Mouse (Mus musculus): ENCODE results near the gene Dynlrb1.

The Dynlrb1 gene

DNA sequence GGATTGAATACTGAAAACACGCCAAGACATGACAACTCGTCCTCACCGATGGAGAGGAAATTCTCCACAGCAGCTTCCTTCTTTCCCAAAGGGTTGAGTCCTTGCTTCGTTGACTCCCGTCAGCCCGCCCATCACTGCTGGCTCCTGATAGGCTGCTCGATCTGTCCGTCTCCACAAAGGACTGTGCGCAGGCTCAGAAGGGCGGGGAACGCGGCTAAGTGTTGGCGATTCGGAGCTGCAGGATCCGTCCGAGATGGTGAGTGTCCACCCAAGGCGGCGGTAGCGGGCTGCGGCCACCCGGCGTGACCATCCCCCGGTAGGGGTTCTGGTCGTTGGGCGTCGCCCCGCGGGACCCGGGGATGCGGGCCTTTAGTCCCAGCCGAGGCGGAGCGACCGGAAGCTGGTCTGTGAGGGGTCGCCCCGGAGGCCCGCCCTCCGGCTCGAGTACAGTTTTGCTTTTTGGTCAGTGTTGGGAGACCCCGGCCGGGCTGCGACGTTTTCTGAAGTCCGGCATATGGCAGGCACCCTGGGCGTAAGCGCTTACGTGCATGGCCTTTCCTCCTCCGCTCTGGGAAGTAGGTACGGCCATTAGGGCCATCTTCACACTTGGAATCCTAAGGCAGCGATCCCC is at the start of gene Dynlrb1:
TSS of gene Dynlrb1 (plus strand) at position 172 of the 631 bp plus-strand sequence.
- DNase-seq: peak; percentile 95 to 99

DNA sequence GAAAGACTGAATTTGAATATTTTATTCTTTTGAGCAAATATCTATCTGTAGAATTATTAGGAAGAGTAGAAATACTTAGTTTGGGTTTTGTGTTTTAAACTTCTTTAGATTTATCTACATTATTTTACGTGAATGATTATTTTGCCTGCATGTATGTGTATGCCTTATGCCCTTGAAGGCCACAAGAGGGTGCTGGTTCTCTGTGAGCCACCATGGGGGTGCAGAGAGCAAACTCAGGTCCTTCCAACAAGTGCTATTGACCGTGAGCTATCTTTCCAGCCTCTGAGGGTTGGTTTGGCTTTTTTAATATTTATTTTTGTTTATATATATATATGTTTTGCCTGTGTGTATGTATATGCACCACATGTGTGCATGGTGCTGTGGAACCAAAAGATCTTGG is 28.9 kb upstream of the Dynlrb1 start:
- peak in 1 of 2 experiments; percentile 8 for DNase-seq

DNA sequence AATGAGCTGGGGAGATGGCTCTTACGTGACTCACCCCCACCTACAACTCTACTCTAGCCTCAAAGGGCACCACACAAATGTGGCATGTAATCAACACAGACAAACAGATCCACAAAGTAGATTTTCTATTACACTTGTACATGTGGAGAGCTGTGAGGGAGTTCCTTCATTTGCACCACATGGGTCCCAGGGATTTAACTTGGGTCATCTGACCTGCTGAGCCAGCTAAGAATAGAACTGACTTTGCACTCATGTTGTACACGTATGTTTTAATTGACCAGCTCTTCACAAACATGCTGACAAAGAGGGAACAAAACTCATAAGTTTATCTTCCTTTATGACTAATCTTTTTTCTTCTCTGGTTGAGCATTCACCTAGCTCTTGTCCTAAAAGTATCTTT is 13.2 kb upstream of the Dynlrb1 start:
- DNase-seq: no peak

DNA sequence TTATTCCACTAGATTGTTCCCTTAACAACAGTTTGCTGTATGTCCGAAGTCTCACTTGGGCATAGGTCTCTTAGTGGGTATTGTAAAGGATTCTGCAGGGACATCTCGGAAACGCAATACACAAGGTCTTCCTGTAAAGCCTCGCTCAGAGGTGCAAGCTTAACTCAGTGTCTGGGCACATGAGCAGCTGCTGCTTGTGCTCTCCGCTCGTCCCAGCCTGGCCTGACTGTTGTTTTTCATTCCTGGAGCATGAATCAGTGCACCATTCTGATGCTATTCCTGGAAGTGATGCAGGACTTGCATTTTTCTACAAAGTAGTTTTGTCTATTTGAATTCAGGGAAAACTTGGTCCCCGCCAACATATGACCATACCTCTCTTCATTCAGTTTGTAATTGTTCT is 11.6 kb upstream of the Dynlrb1 start:
- DNase-seq: no peak

DNA sequence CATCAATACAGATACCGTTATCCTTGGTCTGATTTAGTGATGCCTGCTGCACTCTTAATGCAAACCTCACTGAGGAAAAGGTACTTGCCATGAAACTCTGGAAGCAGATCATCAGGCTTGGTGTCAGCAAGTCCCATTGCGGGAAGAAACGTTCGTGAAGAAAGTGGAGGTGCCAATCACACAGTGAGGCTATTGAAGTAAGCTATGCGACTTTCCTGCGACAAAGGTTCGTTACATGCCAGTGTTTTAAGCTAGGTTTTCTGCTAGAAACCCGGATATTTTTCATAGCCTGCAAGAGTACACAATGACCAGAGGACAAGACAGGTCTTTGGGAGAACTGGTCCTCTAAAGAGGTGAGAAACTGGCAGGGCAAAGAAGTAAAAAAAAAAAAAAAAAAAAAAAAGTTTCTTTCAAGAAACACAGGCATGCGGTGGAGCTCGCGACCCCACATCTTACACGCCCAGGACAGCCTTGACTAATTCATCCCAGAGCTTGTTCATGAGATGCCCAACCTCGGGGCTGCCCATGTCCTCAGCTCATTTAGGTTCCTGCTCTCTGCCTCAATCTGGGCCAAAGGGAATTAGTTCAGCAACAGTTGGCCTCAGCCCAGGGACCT is 479 bp upstream of the Dynlrb1 start:
- DNase-seq: no peak

DNA sequence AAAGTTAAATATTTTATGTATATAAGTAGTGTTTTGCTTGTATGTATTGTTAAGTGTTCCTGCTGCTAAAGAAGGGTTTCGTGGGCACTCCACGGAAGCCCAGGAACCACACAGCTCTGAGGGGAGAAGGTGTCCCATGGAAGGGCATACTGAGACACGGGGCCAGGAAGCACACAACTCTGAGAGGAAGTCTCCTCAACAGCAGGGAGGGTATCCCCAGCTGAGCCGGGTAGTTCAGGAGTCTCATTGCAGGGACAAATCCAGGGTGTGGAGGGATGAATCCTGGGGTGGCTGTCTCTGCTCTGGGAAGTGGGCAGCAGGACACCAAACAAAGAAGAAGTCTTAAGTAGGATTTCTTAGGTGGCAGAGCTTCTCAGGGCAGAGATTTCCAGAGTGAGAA is 943 bp downstream of the Dynlrb1 start:
- DNase-seq: peak in 1 of 2 experiments; percentile 16

DNA sequence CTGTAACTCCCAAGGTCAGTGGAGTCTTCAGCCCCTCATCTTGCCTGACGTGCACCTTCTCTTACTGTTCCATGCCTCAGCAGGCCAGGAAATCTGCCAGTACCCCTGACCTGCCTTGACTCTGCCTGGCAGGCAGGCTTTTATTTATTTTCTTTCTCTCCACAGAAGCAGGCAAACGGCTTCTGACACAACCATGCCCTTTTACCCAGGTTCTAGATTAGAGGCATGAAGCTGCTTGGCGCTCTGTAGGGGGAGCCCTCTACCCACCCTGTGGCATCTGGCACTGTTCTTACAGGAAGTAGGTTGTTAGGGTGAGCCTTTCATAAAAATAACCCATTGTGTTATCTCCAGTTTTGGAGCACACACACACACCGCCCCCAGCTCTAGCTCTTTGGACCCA is 4.6 kb downstream of the Dynlrb1 start:
- DNase-seq: peak; percentile 37 to 55

DNA sequence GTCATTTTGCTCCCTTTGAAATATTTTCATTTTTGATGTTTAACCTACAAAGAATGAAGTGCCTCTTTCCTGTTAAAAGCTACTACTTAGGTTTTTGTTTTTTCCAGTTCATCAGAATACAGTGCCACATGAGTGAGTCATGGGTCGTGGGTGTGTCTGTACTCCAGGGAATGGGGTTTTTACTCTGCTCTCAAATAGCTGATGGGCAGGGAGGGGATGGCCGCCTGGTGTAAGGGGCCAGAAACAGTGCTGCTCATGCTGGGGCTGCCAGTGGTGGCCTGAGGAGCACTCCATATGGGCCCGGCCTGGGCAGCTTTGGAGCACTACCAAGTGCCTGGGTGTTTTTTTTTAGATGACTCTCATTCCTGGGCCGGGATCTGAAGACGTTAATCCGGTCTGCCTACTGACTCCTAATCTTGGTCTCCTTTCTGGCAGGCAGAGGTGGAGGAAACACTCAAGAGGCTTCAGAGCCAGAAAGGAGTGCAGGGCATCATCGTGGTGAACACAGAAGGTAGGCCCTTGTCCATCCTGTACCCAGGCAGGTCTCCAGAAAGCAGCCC is 6.0 kb downstream of the Dynlrb1 start:
- no peak for DNase-seq

DNA sequence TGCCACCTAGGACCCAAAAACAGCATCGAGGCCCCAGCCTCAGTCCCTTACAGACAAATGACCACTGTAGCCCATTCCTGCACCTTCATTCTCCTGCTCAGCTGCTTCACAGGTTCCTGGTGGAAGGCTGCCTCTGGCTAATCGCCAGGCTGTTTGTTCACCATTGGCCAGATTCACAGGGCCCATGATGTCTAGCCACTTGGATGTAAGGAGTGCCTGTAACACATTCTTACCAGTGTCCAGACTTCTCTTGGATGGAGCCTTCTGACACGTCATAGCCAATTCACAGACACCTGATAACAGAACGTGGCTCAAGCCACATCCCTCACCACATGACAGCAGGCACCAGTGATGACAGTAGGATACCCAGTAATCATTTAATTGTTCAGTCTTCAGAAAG is 9.9 kb downstream of the Dynlrb1 start:
- no peak for DNase-seq

DNA sequence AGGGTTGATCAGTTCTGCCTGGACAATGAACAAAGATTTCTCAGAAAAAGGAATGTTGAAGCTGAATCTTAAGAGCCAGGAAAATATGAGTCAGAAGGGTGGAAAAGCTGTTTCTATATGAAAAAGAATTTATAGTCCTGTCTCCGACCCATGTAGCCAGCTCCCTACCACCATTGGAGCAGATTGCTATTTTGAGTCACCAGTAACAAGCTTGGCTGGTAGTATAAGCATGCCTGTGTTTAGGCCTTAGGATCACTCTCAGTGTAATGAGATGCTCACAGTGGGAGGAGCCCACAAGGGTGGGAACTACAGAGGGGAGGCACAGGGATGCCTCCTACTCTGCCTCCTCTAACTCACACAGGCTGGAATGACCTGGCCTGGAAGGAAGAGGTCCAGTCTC is 11.9 kb downstream of the Dynlrb1 start:
- DNase-seq: no peak

DNA sequence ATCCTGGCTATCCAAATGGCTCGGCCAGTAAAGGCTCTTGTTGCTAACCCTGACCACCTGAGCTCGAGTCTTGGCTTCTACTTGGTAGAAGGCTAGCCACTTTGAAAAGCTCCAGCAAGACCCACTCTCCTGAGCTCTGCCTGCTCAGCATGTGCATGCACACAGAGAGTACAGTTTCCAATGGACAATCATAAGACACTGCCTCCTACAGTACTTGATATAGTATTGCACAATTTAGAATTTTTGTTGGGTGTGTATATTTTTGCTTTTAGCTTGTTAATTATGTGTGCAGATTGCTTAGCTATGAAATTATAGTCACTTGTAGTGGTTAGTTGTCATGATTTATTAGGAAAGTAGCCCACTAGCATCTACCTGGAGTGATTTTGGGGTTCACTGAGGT is 12.4 kb downstream of the Dynlrb1 start:
- DNase-seq: no peak

DNA sequence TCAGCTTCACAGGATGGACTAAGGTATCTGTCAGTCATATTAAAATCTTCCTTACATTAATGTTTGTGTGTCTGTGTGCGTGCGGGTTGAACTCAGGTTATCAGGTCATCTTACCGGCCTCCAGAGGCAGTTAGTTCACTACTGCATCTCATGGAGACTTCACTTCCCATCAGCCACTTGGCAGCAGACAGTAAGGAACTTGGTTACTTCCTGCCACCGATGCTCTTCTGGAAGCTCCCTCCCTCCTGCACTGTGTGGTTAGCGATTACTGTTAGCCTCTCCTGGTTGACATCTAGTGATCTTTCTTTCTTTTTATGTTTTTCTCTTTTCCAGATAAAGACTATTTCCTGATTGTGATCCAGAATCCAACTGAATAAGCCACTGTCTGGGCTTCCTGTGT is 13.3 kb downstream of the Dynlrb1 start:
- DNase-seq: no peak

DNA sequence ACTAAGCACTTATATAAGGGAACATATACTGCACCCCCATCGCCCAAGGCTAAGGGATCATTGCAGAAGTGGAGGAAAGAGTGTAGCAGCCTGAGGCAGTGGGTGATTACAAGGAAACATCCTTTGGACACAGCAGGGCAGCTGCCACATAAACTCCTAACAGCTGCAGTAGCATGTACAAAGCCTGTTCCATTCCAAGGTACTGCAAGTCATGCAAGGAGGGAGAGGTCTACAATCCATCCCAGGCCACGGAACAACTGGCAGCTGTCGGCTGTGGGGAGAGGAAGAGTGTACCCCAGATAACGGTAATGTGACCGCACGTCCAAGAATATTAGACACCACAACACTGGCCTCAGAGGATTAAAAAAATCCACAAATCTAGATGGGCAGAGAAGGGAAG is 29.2 kb downstream of the Dynlrb1 start:
- DNase-seq: no peak

DNA sequence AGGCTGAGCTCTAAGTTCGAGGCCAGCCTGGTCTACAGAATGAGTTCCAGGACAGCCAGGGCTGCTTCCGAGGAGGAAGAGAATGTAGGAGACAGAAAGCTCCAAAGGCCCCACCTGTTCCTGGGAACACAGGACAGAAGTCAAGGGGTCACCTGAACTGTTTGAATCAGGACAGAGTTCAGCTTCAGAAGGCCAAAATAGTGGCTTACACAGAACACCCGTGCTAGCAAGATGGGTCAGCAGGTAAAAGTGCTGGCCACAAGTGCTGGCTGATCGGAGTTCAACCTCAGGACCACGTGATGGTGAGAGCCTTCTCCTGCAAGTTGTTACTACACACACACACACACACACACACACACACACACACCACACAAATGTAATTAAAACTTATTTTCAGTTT is 30.6 kb downstream of the Dynlrb1 start:
- no peak for DNase-seq

DNA sequence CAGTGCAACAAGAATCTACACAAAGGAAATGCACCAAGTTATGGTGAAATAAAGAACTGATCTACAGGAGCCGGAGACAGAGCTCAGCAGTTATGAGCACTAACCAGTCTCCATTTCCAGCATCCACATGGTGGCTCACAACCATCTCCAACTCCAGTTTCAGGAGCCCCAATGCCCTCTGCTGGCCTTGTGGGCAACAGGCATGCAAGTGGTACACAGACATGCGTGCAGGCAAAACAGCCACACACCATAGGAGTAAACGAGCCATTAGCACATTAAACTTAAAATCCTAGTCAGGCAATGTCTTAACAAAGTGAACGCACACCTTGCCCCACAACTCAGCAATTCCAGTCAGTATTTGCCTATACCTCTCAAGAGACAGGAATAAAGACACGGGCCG is 35.6 kb downstream of the Dynlrb1 start:
- DNase-seq: peak; percentile 31 to 38

DNA sequence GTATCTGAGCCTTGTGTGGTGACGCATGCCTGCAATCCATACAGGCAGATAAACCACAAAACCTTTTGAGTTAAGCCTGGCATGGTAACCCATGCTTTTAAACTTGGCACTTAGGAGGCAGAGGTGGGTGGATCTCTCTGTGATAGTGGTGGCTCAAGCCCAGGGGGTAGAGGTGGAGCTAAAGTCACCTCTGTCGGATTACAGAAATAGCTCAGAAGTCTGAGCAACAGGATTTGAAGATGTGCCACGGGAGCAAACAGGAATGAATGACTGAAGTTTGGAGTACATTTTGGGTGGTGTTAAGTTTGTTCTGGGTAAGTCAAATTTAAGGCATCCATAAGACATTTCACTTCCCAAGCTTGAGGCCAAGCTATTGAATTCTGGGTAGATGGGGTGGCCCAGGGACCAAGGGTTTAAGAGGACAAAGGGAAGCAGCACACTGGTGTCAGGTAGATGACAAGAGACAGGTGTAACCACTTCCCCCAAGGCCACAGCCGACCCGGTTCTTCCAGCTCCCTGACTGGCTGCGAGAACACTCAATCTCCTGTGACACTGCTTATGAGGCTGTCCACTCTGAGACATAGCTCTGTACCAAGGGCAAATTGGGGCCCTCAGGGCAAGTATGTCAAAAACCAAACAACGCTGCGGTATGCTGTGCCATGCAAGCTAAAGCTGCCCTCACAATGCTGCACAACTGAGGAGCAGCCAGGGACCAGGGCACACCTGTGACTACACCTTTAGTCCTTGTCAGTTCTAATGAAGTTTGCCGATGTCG is 36.2 kb downstream of the Dynlrb1 start:
- no peak for DNase-seq

DNA sequence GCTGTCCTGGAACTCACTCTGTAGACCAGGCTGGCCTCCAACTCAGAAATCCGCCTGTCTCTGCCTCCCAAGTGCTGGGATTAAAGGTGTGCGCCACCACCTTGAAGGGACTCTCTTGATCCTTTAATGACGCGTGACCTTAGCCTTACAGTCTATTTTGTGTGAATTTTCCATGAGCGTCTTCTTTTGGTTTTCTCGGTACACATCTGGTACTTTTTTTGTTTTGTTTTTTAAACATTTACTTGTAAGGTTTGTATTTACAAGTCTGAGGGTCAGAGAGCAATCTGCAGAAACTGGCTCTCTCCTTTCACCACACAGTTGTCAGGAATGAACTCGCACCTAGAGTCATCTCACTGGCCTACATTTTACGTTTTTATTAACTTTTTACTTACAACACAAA is 37.3 kb downstream of the Dynlrb1 start:
- DNase-seq: no peak

DNA sequence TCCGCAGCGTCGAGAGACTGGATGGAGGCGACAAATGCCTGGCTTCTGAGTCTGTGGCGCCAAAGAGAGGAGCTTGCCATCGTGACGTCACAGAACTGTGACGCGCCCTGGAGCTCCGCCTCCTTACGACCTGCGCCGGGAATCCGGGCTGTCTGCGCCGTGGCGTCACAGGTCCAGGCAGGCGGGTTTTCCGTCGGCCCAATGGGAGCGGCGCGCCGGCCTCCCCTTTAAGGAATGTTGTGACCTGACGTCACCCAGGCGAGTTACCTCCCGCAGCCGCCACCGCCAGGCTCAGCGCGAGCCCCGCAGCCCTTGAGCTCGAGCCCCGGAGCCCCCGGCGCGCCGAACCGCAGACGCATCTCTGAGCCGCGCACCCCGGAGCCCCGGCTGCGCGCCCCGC is 39.9 kb downstream of the Dynlrb1 start, which contains the start of gene Map1lc3a:
TSS of gene Map1lc3a (plus strand) at position 103 of the 400 bp plus-strand sequence.
- DNase-seq: peak; percentile 94

DNA sequence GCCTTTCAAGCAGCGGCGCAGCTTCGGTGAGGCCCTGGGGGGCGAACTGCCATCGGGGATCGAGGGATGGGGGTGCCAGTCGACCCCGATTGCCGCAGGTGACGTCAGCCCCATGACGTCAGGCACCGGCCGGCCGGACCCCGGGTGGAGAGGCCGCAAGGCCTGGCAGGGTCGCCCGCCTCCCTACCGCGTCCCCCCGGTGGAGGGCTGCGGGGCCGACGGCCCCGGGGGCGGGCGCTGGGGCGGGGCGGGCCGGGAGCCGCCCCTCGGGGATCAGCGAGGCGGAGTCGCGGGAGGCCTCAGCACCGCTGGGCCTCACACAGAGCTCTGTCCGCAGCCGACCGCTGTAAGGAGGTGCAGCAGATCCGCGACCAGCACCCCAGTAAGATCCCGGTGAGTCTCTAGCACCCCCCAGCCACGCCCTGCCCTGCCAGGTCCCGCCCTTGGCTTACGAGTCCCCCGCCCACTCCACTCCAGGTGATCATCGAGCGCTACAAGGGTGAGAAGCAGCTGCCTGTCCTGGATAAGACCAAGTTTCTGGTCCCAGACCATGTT is 40.4 kb downstream of the Dynlrb1 start:
- DNase-seq: peak; percentile 63 to 74

DNA sequence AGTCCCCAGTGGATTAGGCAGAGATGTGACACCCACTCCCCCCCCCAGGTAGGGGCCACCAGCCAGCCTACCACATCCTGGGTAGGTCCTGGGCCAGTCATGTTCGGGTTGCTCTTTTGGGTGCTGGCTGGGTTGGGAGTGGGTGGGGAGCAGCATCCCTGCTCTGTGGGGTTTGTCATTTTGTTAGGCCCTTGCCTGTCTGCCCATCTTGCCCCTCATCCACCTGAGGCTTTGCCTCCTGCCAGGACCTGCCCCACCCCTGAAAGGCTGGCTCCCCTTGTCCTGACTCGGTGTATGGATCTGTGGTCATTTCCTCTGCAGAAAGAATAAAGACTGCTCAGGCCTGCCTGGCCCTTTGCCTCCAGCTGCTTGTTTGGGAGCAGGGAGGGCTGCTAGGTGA is 41.4 kb downstream of the Dynlrb1 start:
- peak in 1 of 2 experiments; percentile 13 for DNase-seq

DNA sequence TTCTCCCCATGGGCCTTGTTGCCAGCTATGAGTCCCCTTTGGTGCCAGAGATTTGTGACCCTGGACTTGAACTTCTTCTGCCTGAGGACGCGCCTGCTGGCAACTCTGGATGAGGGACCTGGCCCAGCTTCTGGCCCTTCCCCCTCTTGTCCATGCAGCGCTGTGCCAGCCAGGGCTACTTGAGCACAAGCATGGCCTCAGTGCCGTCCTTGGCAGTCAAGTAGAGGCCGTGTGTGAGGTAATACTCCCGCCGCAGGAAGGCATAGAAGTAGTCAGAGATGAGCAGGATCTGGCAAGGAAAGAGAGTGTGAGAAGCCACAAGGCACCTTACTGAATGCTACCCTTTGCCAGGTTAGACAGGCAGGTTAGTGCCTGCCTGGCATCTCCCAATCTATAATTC is 42.0 kb downstream of the Dynlrb1 start:
- DNase-seq: no peak

DNA sequence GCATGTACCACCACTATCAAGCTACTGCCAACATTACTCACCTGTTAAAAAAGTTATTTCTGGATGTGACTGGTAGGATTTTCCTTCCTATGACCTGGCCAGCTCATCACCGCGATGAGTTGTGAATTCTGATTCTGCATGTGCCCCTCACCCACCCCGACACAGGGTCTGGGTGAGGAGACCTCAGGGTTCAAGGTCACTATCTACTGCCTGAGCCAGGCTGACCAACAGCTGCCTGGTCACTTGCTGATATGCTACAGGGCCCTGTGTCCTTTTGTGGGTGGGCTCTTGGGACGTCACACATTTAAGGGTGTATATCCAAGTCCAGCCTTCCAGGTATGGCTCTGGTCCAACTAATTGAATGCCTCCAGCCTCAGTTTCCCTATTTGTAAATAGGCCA is 42.8 kb downstream of the Dynlrb1 start:
- DNase-seq: no peak

DNA sequence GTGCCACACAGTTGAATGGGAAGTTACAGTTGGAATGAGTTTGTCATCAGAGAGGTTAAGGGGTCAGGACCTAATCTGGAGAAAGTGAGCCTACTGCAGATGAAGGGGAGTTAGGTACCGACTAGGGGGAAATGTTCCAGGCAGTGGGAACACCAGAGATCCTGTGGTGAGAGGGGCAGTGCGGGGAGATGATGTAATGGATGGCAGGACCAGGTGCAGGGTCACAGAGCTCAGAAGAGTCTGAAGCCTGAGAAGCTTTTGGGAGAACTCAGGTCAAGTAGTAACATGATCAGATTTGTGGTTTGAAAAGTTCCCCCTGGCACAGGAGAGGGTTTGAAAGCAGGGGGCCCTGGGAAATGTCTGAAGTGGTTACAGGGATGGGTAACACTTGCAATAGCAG is 43.8 kb downstream of the Dynlrb1 start:
- DNase-seq: no peak
